Mouse (Mus musculus) cerebellum, adult 11 months (tissue): ENCODE results near the gene Tcl1b5.
"Not testable (repeated sequence)": the region's sequence is repeated elsewhere in the genome, so short reads cannot be mapped to it uniquely, and the experiment has no call there.

ENCODE experiments used
- DNase-seq: peaks from one replicate; pipeline ENCODE4 v3.0.0; 2022

Tcl1b5 gene

GRCm38 (mm10) chr12:105176044-105176443 is at the start of gene Tcl1b5:
TSS of gene Tcl1b5 (plus strand) at chr12:105176344.
- DNase-seq, result not testable (repeated sequence)

GRCm38 (mm10) chr12:105126516-105126915 is 49.6 kb upstream of the Tcl1b5 start:
- no peak for DNase-seq

GRCm38 (mm10) chr12:105127607-105128006 is 48.5 kb upstream of the Tcl1b5 start:
- no peak for DNase-seq

GRCm38 (mm10) chr12:105129494-105130205 is 46.5 kb upstream of the Tcl1b5 start:
- not testable (repeated sequence) for DNase-seq

- not testable (repeated sequence) for DNase-seq
Measured at GRCm38 (mm10) chr12:105134167-105134566, 42.0 kb upstream of the Tcl1b5 start.

GRCm38 (mm10) chr12:105134826-105135225 is 41.3 kb upstream of the Tcl1b5 start:
- DNase-seq, result not testable (repeated sequence)

GRCm38 (mm10) chr12:105137729-105138128 is 38.4 kb upstream of the Tcl1b5 start:
- not testable (repeated sequence) for DNase-seq

GRCm38 (mm10) chr12:105143096-105143495 is 33.0 kb upstream of the Tcl1b5 start:
- no peak for DNase-seq

- not testable (repeated sequence) for DNase-seq
Measured at GRCm38 (mm10) chr12:105144928-105145327, 31.2 kb upstream of the Tcl1b5 start.

- DNase-seq, result no peak
Measured at GRCm38 (mm10) chr12:105145714-105146113, 30.4 kb upstream of the Tcl1b5 start, which contains the start of gene Tcl1b2. TSS of gene Tcl1b2 (plus strand) at chr12:105146014.

- not testable (repeated sequence) for DNase-seq
Measured at GRCm38 (mm10) chr12:105155286-105155685, 20.9 kb upstream of the Tcl1b5 start.

- no peak for DNase-seq
Measured at GRCm38 (mm10) chr12:105158842-105159241, 17.3 kb upstream of the Tcl1b5 start.

- no peak for DNase-seq
Measured at GRCm38 (mm10) chr12:105159390-105159789, 16.8 kb upstream of the Tcl1b5 start, which contains the start of gene Tcl1b1. TSS of gene Tcl1b1 (plus strand) at chr12:105159690.

GRCm38 (mm10) chr12:105166734-105167133 is 9.4 kb upstream of the Tcl1b5 start:
- no peak for DNase-seq

GRCm38 (mm10) chr12:105173366-105173765 is 2.8 kb upstream of the Tcl1b5 start:
- no peak for DNase-seq

GRCm38 (mm10) chr12:105174318-105174717 is 1.8 kb upstream of the Tcl1b5 start:
- DNase-seq, result not testable (repeated sequence)

- DNase-seq, result not testable (repeated sequence)
Measured at GRCm38 (mm10) chr12:105181040-105181644, 5.0 kb downstream of the Tcl1b5 start.

- DNase-seq, result not testable (repeated sequence)
Measured at GRCm38 (mm10) chr12:105188980-105189379, 12.8 kb downstream of the Tcl1b5 start.

- not testable (repeated sequence) for DNase-seq
Measured at GRCm38 (mm10) chr12:105190743-105191142, 14.6 kb downstream of the Tcl1b5 start, which contains the start of gene Tcl1b3. TSS of gene Tcl1b3 (plus strand) at chr12:105191043.

GRCm38 (mm10) chr12:105199684-105200497 is 23.7 kb downstream of the Tcl1b5 start:
- not testable (repeated sequence) for DNase-seq

GRCm38 (mm10) chr12:105201657-105202056 is 25.5 kb downstream of the Tcl1b5 start, which contains the start of gene Tcl1b4:
TSS of gene Tcl1b4 (plus strand) at chr12:105201957.
- DNase-seq, result not testable (repeated sequence)

GRCm38 (mm10) chr12:105207071-105207470 is 30.9 kb downstream of the Tcl1b5 start:
- DNase-seq, result no peak

GRCm38 (mm10) chr12:105208441-105208840 is 32.3 kb downstream of the Tcl1b5 start:
- DNase-seq, result no peak
